ENCODE assay signal across 15 mouse cellular contexts in the genomic region with DNA sequence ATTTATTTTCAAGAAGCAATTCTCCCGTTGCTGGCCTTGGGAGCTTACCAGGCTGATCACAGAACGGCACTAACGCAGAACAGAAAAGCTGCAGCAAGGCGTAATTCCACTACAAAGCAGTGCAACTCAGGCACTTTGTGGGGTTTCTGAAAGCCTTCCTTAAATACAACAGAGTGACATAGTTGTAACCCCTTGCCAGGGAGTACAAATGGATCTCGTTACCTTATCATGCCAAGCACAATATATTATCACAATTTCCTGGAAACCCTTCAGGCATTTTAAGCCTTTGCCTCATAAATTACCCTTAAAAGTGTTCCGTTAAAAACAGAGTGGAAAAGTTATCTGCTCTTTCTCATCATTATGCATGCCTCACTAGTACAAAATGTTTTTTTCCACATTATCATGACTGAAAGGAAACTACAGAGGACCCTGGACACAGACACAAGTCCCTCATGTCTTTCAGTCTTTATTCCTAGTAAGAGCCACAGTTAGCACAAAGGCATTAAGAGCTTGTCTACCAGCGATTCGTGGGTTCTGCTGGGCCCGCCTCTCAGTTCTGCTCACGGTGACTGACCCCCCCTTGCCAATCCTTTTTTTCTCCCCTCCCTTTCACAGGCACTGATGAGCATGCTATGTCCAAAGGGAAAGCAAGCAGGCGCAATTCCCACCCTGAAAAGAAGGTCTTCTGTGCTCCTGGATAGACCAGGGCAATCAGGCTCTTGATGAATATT. TPM values are rescaled to one million over a fixed set of nuclear protein-coding genes. Genes with fewer than 3 reads are reported as not detected.
DNase-seq lines count a peak whose midpoint lies in the region; ATAC-seq and TF ChIP-seq lines count a peak whose summit lies in the region.
"Had no signal": no experiment of that assay in that cellular context is flagged by ENCODE, and none has a peak within 500 bp of the region (broad histone marks: within the 10 kb centered on the region; RNA-seq: fewer than 3 reads in every experiment).

No protein-coding gene starts in this region.

- H3K27me3 ChIP-seq in forebrain, embryonic 14.5 days (replicated peaks; ENCODE audit: control insufficient read depth, insufficient read depth, low read length): no peaks in the 10 kb centered on the region
- H3K27me3 ChIP-seq in forebrain, embryonic 12.5 days: no peaks in the 10 kb centered on the region
- H3K27me3 ChIP-seq in neural tube, embryonic 14.5 days (ENCODE audit: control insufficient read depth, insufficient read depth, low read length): no peaks in the 10 kb centered on the region

- DNase-seq in forebrain, embryonic 14.5 days (ENCODE audit: low spot score): peak; percentile 29
- DNase-seq in kidney, postnatal 10 days: peak; percentile 9
- no peak for DNase-seq in kidney, adult 9 months
- no peak for DNase-seq in urinary bladder, postnatal 25 days (ENCODE audit: low spot score)
- DNase-seq: cerebellum, postnatal 36 days; lung, postnatal 14 days; thymus, postnatal 14 days had no signal

- no peak overlapping the region for H3K4me2 ChIP-seq in forebrain, embryonic 14.5 days (ENCODE audit: low read length)
- no peak overlapping the region for H3K4me2 ChIP-seq in forebrain, embryonic 12.5 days
- H3K4me2 ChIP-seq in neural tube, embryonic 14.5 days (ENCODE audit: low read depth, low read length): no peak overlapping the region
- H3K4me2 ChIP-seq: liver, embryonic 11.5 days had no signal

- TF ChIP-seq POLR2A in embryonic fibroblast, embryonic 13.5 days (IDR thresholded peaks at IDR 0.05; ENCODE audit: low read depth, low read length): no peak

- no peak overlapping the region for H3K4me3 ChIP-seq in forebrain, embryonic 14.5 days (ENCODE audit: low read depth, low read length)
- H3K4me3 ChIP-seq in forebrain, embryonic 12.5 days (replicated peaks): no peak overlapping the region
- no peak overlapping the region for H3K4me3 ChIP-seq in embryonic fibroblast, embryonic 13.5 days (ENCODE audit: insufficient read depth, low read length)
- H3K4me3 ChIP-seq in neural tube, embryonic 14.5 days (ENCODE audit: low read depth, low read length): no peak overlapping the region
- H3K4me3 ChIP-seq: left cerebral cortex, adult 2 months had no signal

- peak; percentile 36; the same call in 1 of the 2 replicates for ATAC-seq in forebrain, embryonic 14.5 days
- no peak for ATAC-seq in forebrain, embryonic 12.5 days (ENCODE audit: low FRiP score)
- peak; percentile 34; the same call in 1 of the 2 replicates for ATAC-seq in neural tube, embryonic 14.5 days (ENCODE audit: low read depth)
- ATAC-seq in inflammation-experienced regulatory T-cells, adult 6 months: no peak
- ATAC-seq: intestine, embryonic 16.5 days had no signal

- H3K9ac ChIP-seq in forebrain, embryonic 14.5 days (ENCODE audit: low read length): no peak overlapping the region
- no peak overlapping the region for H3K9ac ChIP-seq in forebrain, embryonic 12.5 days
- no peak overlapping the region for H3K9ac ChIP-seq in neural tube, embryonic 14.5 days (replicated peaks; ENCODE audit: low read depth, low read length)

- 0 out of 2 replicates have a peak overlapping the region, but pooled peaks have one; percentile 24 for H3K27ac ChIP-seq in forebrain, embryonic 14.5 days (ENCODE audit: low read depth, low read length)
- H3K27ac ChIP-seq in forebrain, embryonic 12.5 days: no peak overlapping the region
- H3K27ac ChIP-seq in embryonic fibroblast, embryonic 13.5 days (ENCODE audit: insufficient read depth, low read length): peak overlapping the region; percentile 37; the same call in 1 of the 2 replicates
- H3K27ac ChIP-seq in neural tube, embryonic 14.5 days (ENCODE audit: low read depth, low read length): no peak overlapping the region
- H3K27ac ChIP-seq: left cerebral cortex, adult 2 months had no signal

- no peaks in the 10 kb centered on the region for H3K36me3 ChIP-seq in forebrain, embryonic 14.5 days (ENCODE audit: control insufficient read depth, insufficient read depth, low read length)
- H3K36me3 ChIP-seq in forebrain, embryonic 12.5 days (replicated peaks): no peaks in the 10 kb centered on the region
- H3K36me3 ChIP-seq in neural tube, embryonic 14.5 days (ENCODE audit: control insufficient read depth, insufficient read depth, low read length): no peaks in the 10 kb centered on the region

- no peaks in the 10 kb centered on the region for H3K9me3 ChIP-seq in forebrain, embryonic 14.5 days (replicated peaks; ENCODE audit: control insufficient read depth, low read length)
- no peaks in the 10 kb centered on the region for H3K9me3 ChIP-seq in forebrain, embryonic 12.5 days
- no peaks in the 10 kb centered on the region for H3K9me3 ChIP-seq in neural tube, embryonic 14.5 days (ENCODE audit: control insufficient read depth, low read length)

- WGBS in forebrain, embryonic 14.5 days: 11% methylated on average over 11 of the region's 11 CpGs
- WGBS in forebrain, embryonic 12.5 days: 21% methylated on average over 11 of the region's 11 CpGs
- 22% methylated on average over 11 of the region's 11 CpGs for WGBS in neural tube, embryonic 14.5 days

- peaks cover 10% of the 10 kb centered on the region for H3K4me1 ChIP-seq in forebrain, embryonic 14.5 days (ENCODE audit: control insufficient read depth, insufficient read depth, low read length)
- H3K4me1 ChIP-seq in forebrain, embryonic 12.5 days: peaks cover 11% of the 10 kb centered on the region
- no peaks in the 10 kb centered on the region for H3K4me1 ChIP-seq in embryonic fibroblast, embryonic 13.5 days (ENCODE audit: control insufficient read depth, insufficient read depth, low read length)
- no peaks in the 10 kb centered on the region; the same call in 1 of the 2 replicates for H3K4me1 ChIP-seq in neural tube, embryonic 14.5 days (ENCODE audit: control insufficient read depth, insufficient read depth, low read length)

- TF ChIP-seq CTCF in embryonic fibroblast, embryonic 13.5 days (IDR thresholded peaks at IDR 0.05; ENCODE audit: borderline replicate concordance, insufficient read depth, low read length): no peak

RNA-seq across cellular contexts. Expression of a gene that starts 13.4 kb away (rescaled TPM):
- 0.11 and 0.30 TPM in 2 replicates for polyA plus RNA-seq in forebrain, embryonic 14.5 days (2014; fragmentation: Nextera tagmentation; extraction: Ambion mirVana)
- polyA plus RNA-seq in forebrain, embryonic 12.5 days (2016; fragmentation: Nextera tagmentation; extraction: Ambion mirVana): 0.06 and 0.14 TPM in 2 replicates
- polyA plus RNA-seq in embryonic fibroblast, embryonic 13.5 days (2011; ENCODE audit: insufficient read length, low read depth, missing spikeins): 0.65 and 2.3 TPM in 2 replicates
- 0.24 and 0.44 TPM in 2 replicates for polyA plus RNA-seq in neural tube, embryonic 14.5 days (2014; fragmentation: Nextera tagmentation; extraction: Ambion mirVana)
- polyA plus RNA-seq in inflammation-experienced regulatory T-cells, adult 6 months (2017; shearing (Covaris generic)): under 1 TPM in 1 of 3 experiments, not detected in 2; 0.10 TPM
- polyA plus RNA-seq: C2C12 had no signal

Comparison
In these comparisons a context has a peak if more than half of its experiments do, and no peak if none do; other contexts are left out.
1. ATAC-seq: peak in forebrain, embryonic 14.5 days (single experiment) and neural tube, embryonic 14.5 days (single experiment); none in forebrain, embryonic 12.5 days (single experiment) and inflammation-experienced regulatory T-cells, adult 6 months (single experiment).
2. DNase-seq: peak in forebrain, embryonic 14.5 days (single experiment) and kidney, postnatal 10 days (single experiment); none in kidney, adult 9 months (single experiment) and urinary bladder, postnatal 25 days (single experiment).
3. H3K27ac ChIP-seq: peak in forebrain, embryonic 14.5 days (single experiment) and embryonic fibroblast, embryonic 13.5 days (single experiment); none in forebrain, embryonic 12.5 days (single experiment) and neural tube, embryonic 14.5 days (single experiment).